Mouse (Mus musculus) forebrain, embryonic 16.5 days (tissue): ENCODE measurements at regions not wholly inside any gene's neighbourhood (a gene's known extent, or its start where the extent isn't known, plus 50 kb on each side); places are given as distances from the start of the nearest gene placed in this dataset.

Experiments
- ATAC-seq: fragments of 200-750 bp; cut with Nextera tagmentation; 2 replicates; pipeline ENCODE4 v1.8.0; 2017; ENCODE audit warnings: mild to moderate bottlenecking, moderate library complexity
- H3K27ac ChIP-seq: fragments of 300-500 bp; sonication (generic); 2 replicates; pipeline ENCODE4 v1.5.1; 2014; ENCODE audit warnings: low read length, control low read depth
- H3K27me3 ChIP-seq: fragments of 300-500 bp; sonication (generic); replicated peaks from 2 replicates; pipeline ENCODE4 v1.6.1; 2014; ENCODE audit warnings: low read length; ENCODE audit not compliant: control insufficient read depth, insufficient read depth
- H3K36me3 ChIP-seq: fragments of 300-500 bp; sonication (generic); 2 replicates; pipeline ENCODE4 v1.6.1; 2014; ENCODE audit not compliant: control insufficient read depth, insufficient read depth
- H3K4me1 ChIP-seq: fragments of 300-500 bp; sonication (generic); replicated peaks from 2 replicates; pipeline ENCODE4 v1.6.1; 2014; ENCODE audit warnings: low read length; ENCODE audit not compliant: control insufficient read depth, insufficient read depth
- H3K4me2 ChIP-seq: fragments of 300-500 bp; sonication (generic); 2 replicates; pipeline ENCODE4 v1.6.1; 2014; ENCODE audit warnings: mild to moderate bottlenecking, low read length, control low read depth
- H3K4me3 ChIP-seq: fragments of 300-500 bp; sonication (generic); replicated peaks from 2 replicates; pipeline ENCODE4 v1.5.1; 2014; ENCODE audit warnings: mild to moderate bottlenecking, low read length, control low read depth
- H3K9ac ChIP-seq: fragments of 300-500 bp; sonication (generic); replicated peaks from 2 replicates; pipeline ENCODE4 v1.6.1; 2014; ENCODE audit warnings: low read depth, low read length, control low read depth
- H3K9me3 ChIP-seq: fragments of 300-500 bp; sonication (generic); 2 replicates; pipeline ENCODE4 v1.6.1; 2016; ENCODE audit warnings: low read length; ENCODE audit not compliant: control insufficient read depth
- WGBS: fragments of 180-500 bp; shearing (Covaris S2); extraction: QIAGEN DNeasy Blood & Tissue Kit; methylation state at CpG from one replicate; pipeline ENCODE4 v1.1.7; 2014; 5-methylcytosine and 5-hydroxymethylcytosine counted together

GRCm38 (mm10) chr2:46870772-46871171, 1753.6 kb upstream of the Zeb2 start:
- Histone ChIP-seq H3K27ac (no peak overlapping the region), H3K27me3 (no peaks in the 10 kb centered on the region), H3K36me3 (no peaks in the 10 kb centered on the region), H3K9ac (no peak overlapping the region), H3K4me2 (no peak overlapping the region), H3K4me1 (no peaks in the 10 kb centered on the region), H3K9me3 (no peaks in the 10 kb centered on the region), H3K4me3 (no peak overlapping the region)
- ATAC-seq, result no peak
- WGBS, result 79% methylated on average over 4 of the region's 4 CpGs
